Mouse (Mus musculus) forebrain, embryonic 14.5 days (tissue): ENCODE results near the gene Atp6v1e2. TPM values are rescaled to one million over a fixed set of nuclear protein-coding genes. Genes with fewer than 3 reads are reported as not detected.

Experiments used
- ATAC-seq: fragments of 200-750 bp; cut with Nextera tagmentation; 2 replicates; pipeline ENCODE4 v1.8.0; 2017; ENCODE audit warnings: mild to moderate bottlenecking, moderate library complexity
- DNase-seq: peaks from one replicate; pipeline ENCODE4 v3.0.0-alpha.2; 2015; ENCODE audit warnings: low spot score
- H3K27ac ChIP-seq: fragments of 300-500 bp; sonication (generic); 2 replicates; pipeline ENCODE4 v1.5.1; 2014; ENCODE audit warnings: low read depth, mild to moderate bottlenecking, control low read depth, low read length, moderate library complexity
- H3K27me3 ChIP-seq: fragments of 300-500 bp; sonication (generic); replicated peaks from 2 replicates; pipeline ENCODE4 v1.6.1; 2014; ENCODE audit warnings: low read length, control low read depth, mixed read lengths; ENCODE audit not compliant: control insufficient read depth, insufficient read depth
- H3K36me3 ChIP-seq: fragments of 300-500 bp; sonication (generic); 2 replicates; pipeline ENCODE4 v1.6.1; 2014; ENCODE audit warnings: low read length, control low read depth; ENCODE audit not compliant: control insufficient read depth, insufficient read depth
- H3K4me1 ChIP-seq: fragments of 300-500 bp; sonication (generic); 2 replicates; pipeline ENCODE4 v1.6.1; 2014; ENCODE audit warnings: antibody characterized with exemption, low read length, control low read depth; ENCODE audit not compliant: control insufficient read depth, insufficient read depth
- H3K4me2 ChIP-seq: fragments of 300-500 bp; sonication (generic); 2 replicates; pipeline ENCODE4 v1.6.1; 2014; ENCODE audit warnings: mild to moderate bottlenecking, control low read depth, low read length
- H3K4me3 ChIP-seq: fragments of 300-500 bp; sonication (generic); 2 replicates; pipeline ENCODE4 v1.5.1; 2014; ENCODE audit warnings: low read depth, low read length, control low read depth
- H3K9ac ChIP-seq: fragments of 300-500 bp; sonication (generic); 2 replicates; pipeline ENCODE4 v1.6.1; 2014; ENCODE audit warnings: mild to moderate bottlenecking, low read length, control low read depth, moderate library complexity
- H3K9me3 ChIP-seq: fragments of 300-500 bp; sonication (generic); replicated peaks from 2 replicates; pipeline ENCODE4 v1.6.1; 2016; ENCODE audit warnings: low read length, control low read depth, mixed read lengths; ENCODE audit not compliant: control insufficient read depth
- WGBS: fragments of 180-500 bp; shearing (Covaris S2); extraction: QIAGEN DNeasy Blood & Tissue Kit; methylation state at CpG from one replicate; pipeline ENCODE4 v1.1.7; 2014; 5-methylcytosine and 5-hydroxymethylcytosine counted together
- polyA plus RNA-seq: library from polyadenylated mRNA; unstranded; fragments of >200 nt; fragmentation: Nextera tagmentation; extraction: Ambion mirVana; gene quantifications from 2 replicates; pipeline ENCODE4 v1.2.1, GENCODE M21; 2014

Gene Atp6v1e2
- polyA plus RNA-seq, 1 experiment from 2014 or later = not detected

- no peak for ATAC-seq
- Histone ChIP-seq H3K27me3 (no peaks in the 10 kb centered on the region), H3K9ac (no peak overlapping the region)
Observed at GRCm38 (mm10) chr17:86981205-86981604, 33.5 kb upstream of the Atp6v1e2 start.

GRCm38 (mm10) chr17:86978496-86978895 lies 30.8 kb upstream of the Atp6v1e2 start:
- no peaks in the 10 kb centered on the region for H3K36me3 ChIP-seq
- no peak overlapping the region for H3K9ac ChIP-seq
- 95% methylated on average over 6 of the region's 6 CpGs for WGBS
- H3K27ac ChIP-seq = no peak overlapping the region
- H3K4me3 ChIP-seq = no peak overlapping the region
- no peaks in the 10 kb centered on the region for H3K9me3 ChIP-seq
- ATAC-seq (no peak), DNase-seq (no peak)
- H3K27me3 ChIP-seq = no peaks in the 10 kb centered on the region
- H3K4me2 ChIP-seq = no peak overlapping the region
- H3K4me1 ChIP-seq = no peaks in the 10 kb centered on the region

More at GRCm38 (mm10) chr17:86981205-86981604, 33.5 kb upstream of the Atp6v1e2 start:
- Histone ChIP-seq H3K9me3 (no peaks in the 10 kb centered on the region), H3K4me1 (0 out of 2 replicates have a peak, but pooled peaks cover 3% of the 10 kb centered on the region), H3K4me3 (no peak overlapping the region), H3K27ac (no peak overlapping the region), H3K36me3 (no peaks in the 10 kb centered on the region), H3K4me2 (no peak overlapping the region)
- 100% methylated on average over 1 of the region's 1 CpGs for WGBS
- no peak for DNase-seq

- Histone ChIP-seq H3K9me3 (no peaks in the 10 kb centered on the region), H3K4me1 (no peaks in the 10 kb centered on the region), H3K4me2 (no peak overlapping the region), H3K9ac (no peak overlapping the region), H3K27ac (no peak overlapping the region), H3K4me3 (no peak overlapping the region), H3K36me3 (0 out of 2 replicates have a peak, but pooled peaks cover 2% of the 10 kb centered on the region), H3K27me3 (no peaks in the 10 kb centered on the region)
- DNase-seq (no peak), ATAC-seq (no peak)
- WGBS = 90% methylated on average over 10 of the region's 10 CpGs
Observed at GRCm38 (mm10) chr17:86976387-86976786, 28.7 kb upstream of the Atp6v1e2 start.

- H3K4me1 ChIP-seq = no peaks in the 10 kb centered on the region
- H3K9me3 ChIP-seq = no peaks in the 10 kb centered on the region
- H3K4me3 ChIP-seq = no peak overlapping the region
- H3K9ac ChIP-seq = no peak overlapping the region
- no peak for ATAC-seq
- H3K27ac ChIP-seq = no peak overlapping the region
- 89% methylated on average over 2 of the region's 2 CpGs for WGBS
- no peak overlapping the region for H3K4me2 ChIP-seq
- no peak for DNase-seq
- 0 out of 2 replicates have a peak, but pooled peaks cover 2% of the 10 kb centered on the region for H3K36me3 ChIP-seq
- H3K27me3 ChIP-seq = no peaks in the 10 kb centered on the region
Observed at GRCm38 (mm10) chr17:86973097-86973496, 25.4 kb upstream of the Atp6v1e2 start.

DNA sequence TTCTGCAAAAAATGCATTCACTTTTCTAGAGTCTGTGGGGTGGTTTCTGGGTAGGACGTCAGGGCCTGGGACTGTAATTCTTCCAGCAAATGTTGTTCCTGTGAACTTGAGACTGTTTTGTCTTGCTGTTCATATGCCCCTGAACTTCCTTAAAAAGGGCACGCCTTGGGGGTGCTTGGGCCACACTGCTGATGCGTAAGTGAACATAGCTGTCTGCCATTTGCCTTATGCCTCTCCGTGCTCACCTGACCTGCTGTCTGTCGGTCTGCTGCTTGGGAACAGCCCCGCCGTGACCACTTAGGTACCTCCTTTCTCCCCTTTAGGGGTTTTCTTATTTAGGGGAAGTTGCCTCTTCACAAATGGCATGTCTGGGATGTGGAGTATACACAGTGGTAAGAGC lies 24.2 kb upstream of the Atp6v1e2 start:
- WGBS = 96% methylated on average over 7 of the region's 7 CpGs

DNA sequence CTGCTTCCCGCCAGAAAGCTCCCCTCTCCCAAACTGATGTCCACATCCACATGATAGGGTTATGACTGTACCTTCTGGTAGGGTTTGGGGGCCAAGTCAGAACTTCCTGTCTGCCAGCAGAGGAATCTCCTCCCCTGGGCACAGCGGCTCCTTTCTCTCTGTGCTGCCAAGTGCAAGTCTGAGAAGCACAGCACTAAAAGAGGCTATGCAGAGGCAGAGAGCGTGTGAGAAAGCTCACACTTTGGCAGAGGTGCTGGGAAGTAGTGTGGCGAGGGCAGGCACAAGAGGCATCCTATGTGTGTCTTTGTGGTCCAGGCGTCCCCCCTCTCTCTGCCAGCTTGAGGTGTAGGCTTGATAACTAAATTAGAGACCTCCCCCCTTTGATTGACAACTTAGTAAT lies 23.3 kb upstream of the Atp6v1e2 start:
- WGBS = 61% methylated on average over 5 of the region's 5 CpGs
- H3K27ac ChIP-seq = no peak overlapping the region
- no peak overlapping the region for H3K9ac ChIP-seq

More for the DNA sequence above, 24.2 kb upstream of the Atp6v1e2 start:
- Histone ChIP-seq H3K36me3 (0 out of 2 replicates have a peak, but pooled peaks cover 5% of the 10 kb centered on the region), H3K27me3 (no peaks in the 10 kb centered on the region), H3K4me3 (no peak overlapping the region), H3K9ac (no peak overlapping the region), H3K4me2 (no peak overlapping the region), H3K9me3 (no peaks in the 10 kb centered on the region), H3K4me1 (no peaks in the 10 kb centered on the region), H3K27ac (no peak overlapping the region)
- DNase-seq (no peak), ATAC-seq (no peak)

DNA sequence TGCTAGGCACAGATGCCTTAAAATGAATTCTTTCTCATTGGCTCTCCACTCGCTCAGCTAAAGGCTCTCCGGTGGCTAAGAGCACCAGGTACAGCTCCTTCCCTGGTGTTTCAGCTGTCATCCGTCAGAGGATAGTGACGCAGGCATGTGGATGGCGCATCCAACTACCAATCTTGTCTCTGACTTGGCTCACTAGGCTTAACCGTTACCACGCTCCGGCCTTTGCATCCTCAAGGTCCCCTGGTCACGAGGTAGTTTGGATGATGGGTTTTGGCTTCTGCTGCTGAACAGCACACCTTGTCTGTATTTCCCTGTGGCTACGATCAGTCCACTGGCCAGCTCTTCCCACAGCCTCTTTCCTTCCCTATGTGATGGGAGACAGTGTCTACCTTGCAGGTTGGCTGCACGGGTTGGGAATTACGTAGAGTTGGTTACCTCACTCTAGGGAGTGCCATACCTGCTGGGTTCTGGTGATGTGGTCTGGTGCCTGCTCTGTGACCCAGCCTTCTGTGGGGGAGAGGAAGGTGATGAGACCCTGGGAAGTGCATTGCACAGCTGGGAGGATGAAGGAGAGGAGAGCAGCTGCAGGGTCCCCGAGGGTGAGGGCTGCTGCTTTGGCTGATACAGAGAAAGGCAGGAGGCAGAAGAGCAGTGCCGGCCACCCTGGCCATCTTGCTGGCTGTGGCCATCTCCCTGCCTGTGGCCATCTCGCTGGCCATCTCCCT lies 22.5 kb upstream of the Atp6v1e2 start:
- Histone ChIP-seq H3K4me1 (no peaks in the 10 kb centered on the region), H3K36me3 (0 out of 2 replicates have a peak, but pooled peaks cover 5% of the 10 kb centered on the region), H3K27me3 (no peaks in the 10 kb centered on the region), H3K4me3 (no peak overlapping the region), H3K27ac (no peak overlapping the region), H3K4me2 (no peak overlapping the region), H3K9me3 (no peaks in the 10 kb centered on the region), H3K9ac (no peak overlapping the region)
- ATAC-seq (no peak), DNase-seq (no peak)
- 88% methylated on average over 15 of the region's 15 CpGs for WGBS

More for the DNA sequence above, 23.3 kb upstream of the Atp6v1e2 start:
- Histone ChIP-seq H3K9me3 (no peaks in the 10 kb centered on the region), H3K27me3 (no peaks in the 10 kb centered on the region), H3K36me3 (0 out of 2 replicates have a peak, but pooled peaks cover 5% of the 10 kb centered on the region), H3K4me1 (no peaks in the 10 kb centered on the region), H3K4me3 (no peak overlapping the region), H3K4me2 (no peak overlapping the region)
- DNase-seq (no peak), ATAC-seq (no peak)

DNA sequence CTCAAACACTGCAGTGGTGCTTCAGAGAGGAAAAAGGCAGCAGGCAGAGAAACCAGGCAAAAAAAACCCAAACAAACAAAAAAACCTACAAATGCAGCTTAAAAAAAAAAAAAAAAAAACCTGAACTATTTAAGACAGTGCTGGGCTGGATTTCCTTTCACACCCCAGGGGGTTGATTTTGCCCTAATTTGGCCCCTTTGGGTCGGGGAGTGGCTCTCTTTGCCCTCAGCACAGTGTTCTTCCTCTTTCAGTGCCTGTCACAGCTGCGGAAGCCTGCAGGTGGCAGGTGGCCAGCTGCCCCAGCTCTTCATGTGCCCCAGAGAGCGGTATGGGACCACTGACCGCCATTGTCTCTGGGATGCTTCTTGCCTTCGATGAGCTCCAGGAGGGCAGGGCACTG lies 21.9 kb upstream of the Atp6v1e2 start:
- no peak overlapping the region for H3K4me3 ChIP-seq
- no peak overlapping the region for H3K4me2 ChIP-seq
- H3K27me3 ChIP-seq = no peaks in the 10 kb centered on the region
- H3K27ac ChIP-seq = no peak overlapping the region
- no peaks in the 10 kb centered on the region for H3K4me1 ChIP-seq
- DNase-seq = no peak
- H3K9me3 ChIP-seq = no peaks in the 10 kb centered on the region
- 60% methylated on average over 5 of the region's 5 CpGs for WGBS
- ATAC-seq = no peak
- H3K9ac ChIP-seq = no peak overlapping the region
- 0 out of 2 replicates have a peak, but pooled peaks cover 5% of the 10 kb centered on the region for H3K36me3 ChIP-seq

GRCm38 (mm10) chr17:86968581-86968980 lies 20.9 kb upstream of the Atp6v1e2 start:
- Histone ChIP-seq H3K4me3 (no peak overlapping the region), H3K27me3 (no peaks in the 10 kb centered on the region), H3K4me1 (peaks cover 9% of the 10 kb centered on the region; the same call in 1 of the 2 replicates), H3K9ac (no peak overlapping the region), H3K27ac (no peak overlapping the region), H3K4me2 (no peak overlapping the region), H3K9me3 (no peaks in the 10 kb centered on the region), H3K36me3 (0 out of 2 replicates have a peak, but pooled peaks cover 5% of the 10 kb centered on the region)
- ATAC-seq (no peak), DNase-seq (no peak)
- 90% methylated on average over 5 of the region's 5 CpGs for WGBS
